Mouse (Mus musculus): ENCODE measurements around the gene Asna1.

GRCm38 (mm10) chr8:84986379-84986945 lies 38.6 kb downstream of the Asna1 start:
- no peak for TF ChIP-seq CTCF (IDR thresholded peaks at IDR 0.05; ENCODE audit: low read depth)
- no peak for TF ChIP-seq EP300 (IDR thresholded peaks at IDR 0.05; ENCODE audit: low read depth)

Data from liver, postnatal 0 days (tissue).